Mouse (Mus musculus) liver, postnatal 0 days (tissue): ENCODE results near the gene Stk39.

ENCODE experiments used
- CTCF ChIP-seq: sonication (generic); IDR thresholded peaks from 2 replicates; pipeline ENCODE4 v1.5.1; 2016; ENCODE audit warnings: antibody characterized with exemption, low read depth
- EP300 ChIP-seq: IDR thresholded peaks from 2 replicates; pipeline ENCODE4 v1.6.1; 2016; ENCODE audit warnings: antibody characterized with exemption, low read depth, mild to moderate bottlenecking

GRCm38 (mm10) chr2:68471759-68472550 is at the start of gene Stk39:
- TF ChIP-seq EP300, result no peak
- TF ChIP-seq CTCF, result no peak
